Mouse (Mus musculus): Measurements from ENCODE around the gene Smyd3.

The Smyd3 gene

GRCm38 (mm10) chr1:179289744-179290143 lies 228.1 kb downstream of the Smyd3 start:
- no peak for DNase-seq (ENCODE audit: low read depth, low spot score)

DNA sequence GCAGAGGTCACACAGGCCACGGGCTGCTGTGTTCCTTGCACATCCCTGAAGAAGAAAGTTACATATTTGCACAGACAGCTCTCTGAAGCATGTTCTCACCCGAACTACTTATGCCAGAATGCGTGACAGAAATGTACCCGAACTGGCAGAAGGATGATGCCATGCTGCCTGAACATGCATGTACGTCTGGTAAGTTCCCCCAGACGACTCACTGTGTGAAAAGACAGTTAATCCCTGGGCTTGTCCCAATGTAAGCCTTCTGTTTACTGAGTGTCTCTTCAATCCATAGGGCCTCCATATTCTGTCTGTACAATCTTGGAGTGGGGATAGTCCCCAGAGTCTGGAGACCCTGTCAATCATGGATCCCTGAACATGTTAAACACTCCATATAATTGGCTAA lies 231.1 kb downstream of the Smyd3 start:
- DNase-seq (ENCODE audit: low read depth, low spot score) = no peak

GRCm38 (mm10) chr1:179282821-179283220 lies 235.0 kb downstream of the Smyd3 start:
- DNase-seq (ENCODE audit: low read depth, low spot score) = no peak

- DNase-seq (ENCODE audit: low read depth, low spot score) = no peak
Observed at GRCm38 (mm10) chr1:179281401-179282121, 236.3 kb downstream of the Smyd3 start.

GRCm38 (mm10) chr1:179279116-179279515 lies 238.7 kb downstream of the Smyd3 start:
- DNase-seq (ENCODE audit: low read depth, low spot score) = no peak

- DNase-seq (ENCODE audit: low read depth, low spot score) = no peak
Observed at GRCm38 (mm10) chr1:179277346-179277745, 240.5 kb downstream of the Smyd3 start.

DNA sequence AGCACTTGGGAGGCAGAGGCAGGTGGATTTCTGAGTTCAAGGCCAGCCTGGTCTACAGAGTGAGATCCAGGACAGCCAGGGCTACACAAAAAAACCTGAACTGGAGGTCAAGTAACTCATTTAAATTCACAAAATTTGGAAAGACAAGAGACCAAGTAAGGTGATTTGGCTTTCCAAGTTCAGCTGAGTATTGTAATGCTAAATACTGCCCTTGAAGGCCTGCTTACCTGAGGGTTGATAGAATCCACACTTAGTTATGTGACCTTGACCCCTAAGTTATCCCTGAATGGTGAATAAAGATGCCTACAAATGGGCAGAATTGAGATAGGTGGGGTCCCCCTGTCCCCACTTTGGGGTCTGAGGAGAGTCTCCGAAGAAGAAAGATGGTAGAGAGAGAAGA lies 241.0 kb downstream of the Smyd3 start:
- DNase-seq (ENCODE audit: low read depth, low spot score) = no peak

GRCm38 (mm10) chr1:179272926-179273325 lies 244.9 kb downstream of the Smyd3 start:
- no peak for DNase-seq (ENCODE audit: low read depth, low spot score)

DNA sequence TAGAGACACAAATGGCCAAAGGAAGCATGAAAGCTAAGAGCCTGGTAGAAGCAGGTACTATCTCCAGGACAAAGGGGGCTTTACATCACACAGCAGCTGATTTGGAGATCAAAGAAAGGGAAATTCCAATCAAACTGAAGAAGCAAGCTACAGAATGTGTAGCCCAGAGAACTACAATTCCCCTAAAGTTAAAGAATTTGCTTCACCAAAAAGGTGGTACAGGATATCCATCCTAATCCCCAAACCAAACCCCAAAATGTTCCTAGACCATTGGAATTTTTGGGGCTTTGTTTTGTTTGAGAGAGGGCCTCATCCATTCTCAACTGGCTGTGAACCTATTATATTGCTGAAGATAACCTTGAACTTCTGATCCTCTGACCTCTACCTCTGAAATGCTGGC lies 245.5 kb downstream of the Smyd3 start:
- DNase-seq (ENCODE audit: low read depth, low spot score) = no peak

GRCm38 (mm10) chr1:179266936-179267335 lies 250.9 kb downstream of the Smyd3 start:
- DNase-seq (ENCODE audit: low read depth, low spot score) = no peak

DNA sequence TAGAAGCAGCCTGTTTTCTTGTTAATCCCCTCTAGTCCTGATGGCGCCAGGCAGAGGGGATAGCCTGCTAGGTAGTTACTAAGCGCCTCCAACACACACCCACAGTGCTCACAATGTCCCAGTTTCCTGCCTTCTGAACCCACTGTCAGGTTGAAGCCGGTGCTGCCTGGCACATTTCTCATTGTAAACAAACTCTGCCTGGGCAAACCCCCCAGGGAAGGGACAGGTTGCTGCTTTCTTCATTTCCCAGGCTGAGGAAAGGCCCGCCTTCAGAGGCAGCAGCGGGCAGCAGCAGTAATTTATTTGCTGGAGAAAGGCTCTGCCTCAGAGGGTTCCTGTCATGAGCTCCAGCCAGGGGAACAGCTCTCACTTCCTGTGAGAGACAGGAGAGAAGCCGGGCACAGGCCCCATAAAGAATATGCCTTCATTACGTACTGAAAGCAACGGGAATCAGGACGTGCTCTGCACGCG lies 256.3 kb downstream of the Smyd3 start:
- no peak for DNase-seq (ENCODE audit: low read depth, low spot score)

GRCm38 (mm10) chr1:179255826-179256512 lies 261.9 kb downstream of the Smyd3 start:
- DNase-seq (ENCODE audit: low read depth, low spot score) = no peak

GRCm38 (mm10) chr1:179254531-179254930 lies 263.3 kb downstream of the Smyd3 start:
- no peak for DNase-seq (ENCODE audit: low read depth, low spot score)

DNA sequence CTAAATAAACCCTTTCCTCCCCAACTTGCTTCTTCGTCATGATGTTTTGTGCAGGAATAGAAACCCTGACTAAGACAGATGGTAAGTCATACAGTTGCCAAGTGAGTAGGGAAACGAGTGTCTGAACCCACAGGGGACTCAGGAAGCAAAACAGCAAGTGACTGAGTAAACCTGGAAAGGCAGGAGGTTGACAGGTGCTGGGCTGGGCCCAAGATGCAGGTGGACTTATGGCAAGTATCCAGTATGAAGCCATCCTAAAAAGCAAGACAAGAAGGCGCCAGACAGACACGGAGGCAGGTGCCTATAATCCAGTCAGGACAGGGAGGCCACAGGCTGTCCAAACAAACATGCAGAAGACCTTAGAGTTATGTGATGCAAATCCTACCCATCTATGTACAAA lies 265.2 kb downstream of the Smyd3 start:
- no peak for DNase-seq (ENCODE audit: low read depth, low spot score)

- DNase-seq (ENCODE audit: low read depth, low spot score) = no peak
Observed at GRCm38 (mm10) chr1:179250388-179250787, 267.5 kb downstream of the Smyd3 start.

- DNase-seq (ENCODE audit: low read depth, low spot score) = no peak
Observed at GRCm38 (mm10) chr1:179243554-179243953, 274.3 kb downstream of the Smyd3 start.

DNA sequence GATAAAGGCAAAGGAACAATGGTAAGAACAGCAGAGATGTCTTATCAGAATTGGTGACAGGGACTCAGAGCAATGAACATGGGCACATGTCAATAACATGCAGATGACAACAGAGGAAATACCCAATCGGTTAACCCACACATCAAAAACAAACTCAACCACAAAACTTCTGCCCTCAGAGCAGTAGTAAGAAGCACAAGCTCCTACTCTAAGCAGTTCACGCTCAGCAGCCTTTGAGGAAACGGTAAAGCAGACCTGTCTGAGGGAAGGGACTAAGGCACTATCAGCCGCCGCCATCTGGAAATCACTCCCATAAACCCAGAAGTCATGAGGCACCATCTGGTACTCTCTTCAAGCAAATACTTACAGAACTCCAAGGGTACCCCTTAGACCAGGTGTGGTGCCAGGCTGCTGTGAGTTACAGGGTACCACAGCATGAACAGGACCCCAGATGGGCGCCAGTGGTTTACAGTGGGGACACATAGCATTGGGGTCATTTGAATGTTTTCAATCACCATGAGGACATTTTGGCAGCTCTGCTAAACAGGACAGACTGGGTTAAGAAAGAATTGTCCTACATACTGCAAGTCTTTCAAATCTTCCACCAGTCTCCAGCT lies 277.1 kb downstream of the Smyd3 start:
- DNase-seq (ENCODE audit: low read depth, low spot score) = no peak

DNA sequence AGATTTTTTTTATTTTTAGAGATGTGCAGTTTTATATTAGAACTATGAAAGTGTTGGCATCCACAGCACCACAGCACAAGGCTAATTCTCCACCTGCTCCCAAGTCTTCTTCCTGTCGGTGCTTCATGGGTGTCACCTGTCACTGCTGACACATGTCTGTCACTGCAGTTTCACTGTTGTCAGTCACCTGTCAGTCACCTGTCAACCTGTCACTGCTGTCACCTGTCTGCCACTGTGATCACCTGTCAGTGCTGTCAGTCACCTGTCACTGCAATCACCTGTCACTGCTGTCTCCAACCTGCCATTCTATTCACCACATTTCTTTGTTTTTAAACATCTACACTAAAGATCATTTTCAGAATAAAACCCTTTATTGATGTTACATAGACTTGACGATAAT lies 279.2 kb downstream of the Smyd3 start:
- no peak for DNase-seq (ENCODE audit: low read depth, low spot score)

DNA sequence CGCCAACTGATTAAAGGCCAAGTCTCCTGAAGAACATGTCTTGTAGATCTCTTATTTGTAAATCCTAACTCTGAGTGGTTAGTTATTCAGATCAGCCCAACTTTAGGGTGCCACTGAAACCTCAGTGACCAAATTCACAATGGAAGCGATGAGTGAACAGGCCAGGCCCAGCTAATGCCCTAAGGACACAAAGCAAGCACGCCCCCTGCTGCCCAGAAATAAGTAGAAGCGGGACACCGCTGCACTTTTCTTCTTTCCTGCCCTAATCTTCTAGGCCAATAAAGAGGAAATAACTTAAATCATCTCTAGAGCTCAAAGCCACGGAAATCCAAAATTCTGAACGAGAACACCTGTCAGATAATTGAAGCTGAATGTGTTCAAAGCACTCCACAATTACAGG lies 279.9 kb downstream of the Smyd3 start:
- DNase-seq (ENCODE audit: low read depth, low spot score) = no peak

GRCm38 (mm10) chr1:179236217-179236840 lies 281.5 kb downstream of the Smyd3 start:
- no peak for DNase-seq (ENCODE audit: low read depth, low spot score)

GRCm38 (mm10) chr1:179231777-179232661 lies 285.8 kb downstream of the Smyd3 start:
- peak; percentile 66 for DNase-seq (ENCODE audit: low read depth, low spot score)
